ENCODE assay signal across 18 mouse cellular contexts in the genomic region with DNA sequence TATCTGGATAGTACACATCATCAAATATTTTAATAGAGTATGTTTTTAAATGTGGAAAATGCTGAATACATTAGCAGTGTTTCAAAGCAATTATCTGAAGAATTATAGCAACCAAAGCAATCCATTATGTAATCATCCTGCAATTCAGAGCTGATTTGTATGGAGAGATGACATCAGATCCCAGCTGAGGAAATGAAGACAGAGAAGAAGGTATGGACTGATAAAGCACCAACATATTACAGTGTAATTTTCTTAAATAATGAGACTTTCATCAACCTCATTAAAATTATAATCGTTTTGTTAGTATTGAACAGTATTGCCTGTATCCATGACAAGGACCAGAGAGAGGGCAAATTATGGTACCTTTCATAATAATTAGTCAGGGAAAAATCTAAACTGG.
"Had no signal": no experiment of that assay in that cellular context is flagged by ENCODE, and none has a peak within 500 bp of the region (broad histone marks: within the 10 kb centered on the region; RNA-seq: fewer than 3 reads in every experiment).

No protein-coding gene starts in this region.

- ATAC-seq: liver, postnatal 0 days; lung, postnatal 0 days; midbrain, embryonic 13.5 days; midbrain, embryonic 16.5 days had no signal

- H3K4me1 ChIP-seq: lung, embryonic 15.5 days; megakaryocyte, embryonic 14.5 days; midbrain, embryonic 13.5 days; neural tube, embryonic 12.5 days; stomach, embryonic 15.5 days had no signal

- H3K4me3 ChIP-seq: lung, embryonic 15.5 days; megakaryocyte, embryonic 14.5 days; midbrain, embryonic 13.5 days; neural tube, embryonic 12.5 days; stomach, embryonic 15.5 days had no signal

- H3K36me3 ChIP-seq: lung, embryonic 15.5 days; midbrain, embryonic 13.5 days; neural tube, embryonic 12.5 days; stomach, embryonic 15.5 days had no signal

- H3K9ac ChIP-seq: liver, postnatal 0 days; lung, embryonic 15.5 days; midbrain, embryonic 13.5 days; neural tube, embryonic 12.5 days; stomach, embryonic 15.5 days had no signal

- H3K4me2 ChIP-seq: lung, embryonic 15.5 days; midbrain, embryonic 11.5 days; midbrain, embryonic 13.5 days; neural tube, embryonic 12.5 days; stomach, embryonic 15.5 days had no signal

- H3K27ac ChIP-seq: lung, embryonic 15.5 days; macrophage; midbrain, embryonic 13.5 days; neural tube, embryonic 12.5 days; stomach, embryonic 15.5 days; stomach, postnatal 0 days had no signal

- DNase-seq: liver, postnatal 0 days; lung, adult 2 months; lung, postnatal 14 days; lung, postnatal 36 days; right cerebral cortex, postnatal 14 days; thymus, adult 2 months; thymus, postnatal 25 days; thymus, postnatal 4 days had no signal

- H3K27me3 ChIP-seq: lung, embryonic 15.5 days; megakaryocyte, embryonic 14.5 days; midbrain, embryonic 13.5 days; neural tube, embryonic 12.5 days; stomach, embryonic 15.5 days had no signal

- H3K9me3 ChIP-seq: lung, embryonic 15.5 days; megakaryocyte, embryonic 14.5 days; midbrain, embryonic 13.5 days; neural tube, embryonic 12.5 days; stomach, embryonic 15.5 days had no signal
